Mouse (Mus musculus): ENCODE data around the gene H1f0.
A peak's percentile ranks its signal among the peaks of the same experiment; 100 is the strongest.

H1f0 gene

GRCm38 (mm10) chr15:79071117-79072039, 43.1 kb downstream of the H1f0 start:
- peak; percentile 39 to 51 for DNase-seq

- DNase-seq, result no peak
These were observed 45.5 kb downstream of the H1f0 start for GRCm38 (mm10) chr15:79073752-79074151.

- peak in 1 of 2 experiments; percentile 7 for DNase-seq
These were observed 46.2 kb downstream of the H1f0 start for GRCm38 (mm10) chr15:79074446-79074845.

GRCm38 (mm10) chr15:79074913-79075532, 46.8 kb downstream of the H1f0 start, which contains the start of gene Eif3l:
Gene Eif3l (plus strand): TSS chr15:79075179.
- DNase-seq, result peak; percentile 92 to 95

GRCm38 (mm10) chr15:79075658-79076365, 47.6 kb downstream of the H1f0 start:
- no peak for DNase-seq

GRCm38 (mm10) chr15:79079567-79079966, 51.3 kb downstream of the H1f0 start:
- no peak for DNase-seq
